ENCODE assay signal across 10 mouse cellular contexts in genomic region chr12:118842671-118843411, GRCm38 (mm10). TPM values are rescaled to one million over a fixed set of nuclear protein-coding genes. Genes with fewer than 3 reads are reported as not detected.
DNase-seq lines count a peak whose midpoint lies in the region; ATAC-seq lines count a peak whose summit lies in the region.
"Had no signal": no experiment of that assay in that cellular context is flagged by ENCODE, and none has a peak within 500 bp of the region (broad histone marks: within the 10 kb centered on the region; RNA-seq: fewer than 3 reads in every experiment).

No protein-coding gene starts in this region.

- H3K4me2 ChIP-seq in kidney, embryonic 16.5 days (replicated peaks; ENCODE audit: low read depth, low read length) = no peak overlapping the region
- H3K4me2 ChIP-seq in embryonic facial prominence, embryonic 15.5 days (replicated peaks) = peak overlapping the region; percentile 26
- H3K4me2 ChIP-seq in limb, embryonic 12.5 days = peak overlapping the region; percentile 56
- H3K4me2 ChIP-seq in neural tube, embryonic 15.5 days = peak overlapping the region; percentile 42

- peaks cover 14% of the 10 kb centered on the region for H3K4me1 ChIP-seq in kidney, embryonic 16.5 days (ENCODE audit: insufficient read depth, low read length)
- peaks cover 13% of the 10 kb centered on the region for H3K4me1 ChIP-seq in embryonic facial prominence, embryonic 15.5 days
- H3K4me1 ChIP-seq in limb, embryonic 12.5 days (replicated peaks) = peaks cover 18% of the 10 kb centered on the region
- peaks cover 13% of the 10 kb centered on the region for H3K4me1 ChIP-seq in neural tube, embryonic 15.5 days

- peak; percentile 61 for ATAC-seq in kidney, embryonic 16.5 days (ENCODE audit: low FRiP score, low TSS enrichment)
- peak; percentile 45; the same call in 1 of the 2 replicates for ATAC-seq in embryonic facial prominence, embryonic 15.5 days (ENCODE audit: insufficient number of reproducible peaks, low FRiP score, low TSS enrichment, low read depth)
- ATAC-seq in limb, embryonic 12.5 days (ENCODE audit: insufficient number of reproducible peaks, insufficient read depth, low FRiP score, low TSS enrichment, low read depth) = no peak
- ATAC-seq in neural tube, embryonic 15.5 days (ENCODE audit: low FRiP score) = no peak; the same call in 1 of the 2 replicates

- 0 out of 2 replicates have a peak overlapping the region, but pooled peaks have one; percentile 8 for H3K4me3 ChIP-seq in kidney, embryonic 16.5 days (ENCODE audit: low read length)
- peak overlapping the region; percentile 11; the same call in 1 of the 2 replicates for H3K4me3 ChIP-seq in embryonic facial prominence, embryonic 15.5 days (replicated peaks)
- H3K4me3 ChIP-seq in limb, embryonic 12.5 days (replicated peaks) = peak overlapping the region; percentile 34
- 0 out of 2 replicates have a peak overlapping the region, but pooled peaks have one; percentile 11 for H3K4me3 ChIP-seq in neural tube, embryonic 15.5 days (replicated peaks)

- under 1% methylated on average over 33 of the region's 33 CpGs for WGBS in kidney, embryonic 16.5 days
- under 1% methylated on average over 33 of the region's 33 CpGs for WGBS in embryonic facial prominence, embryonic 15.5 days
- WGBS in limb, embryonic 12.5 days = under 1% methylated on average over 33 of the region's 33 CpGs
- WGBS in neural tube, embryonic 15.5 days = 2% methylated on average over 33 of the region's 33 CpGs

- DNase-seq in kidney, postnatal 10 days = no peak
- DNase-seq in gastrocnemius, postnatal 25 days = no peak
- DNase-seq in cerebellum, adult 8-10 months = no peak
- DNase-seq in B cell, adult 2 months = no peak
- DNase-seq: cerebellum, adult 11-12 months had no signal

- no peak overlapping the region for H3K9ac ChIP-seq in kidney, embryonic 16.5 days (replicated peaks; ENCODE audit: low read length)
- no peak overlapping the region for H3K9ac ChIP-seq in embryonic facial prominence, embryonic 15.5 days
- 0 out of 2 replicates have a peak overlapping the region, but pooled peaks have one; percentile 24 for H3K9ac ChIP-seq in limb, embryonic 12.5 days (replicated peaks)
- no peak overlapping the region for H3K9ac ChIP-seq in neural tube, embryonic 15.5 days (replicated peaks)

- peaks cover 91% of the 10 kb centered on the region for H3K27me3 ChIP-seq in kidney, embryonic 16.5 days (ENCODE audit: insufficient read depth, low read length)
- peaks cover 87% of the 10 kb centered on the region for H3K27me3 ChIP-seq in embryonic facial prominence, embryonic 15.5 days
- H3K27me3 ChIP-seq in limb, embryonic 12.5 days = peaks cover 83% of the 10 kb centered on the region
- peaks cover 79% of the 10 kb centered on the region for H3K27me3 ChIP-seq in neural tube, embryonic 15.5 days (replicated peaks)

- H3K27ac ChIP-seq in kidney, embryonic 16.5 days (ENCODE audit: low read length) = no peak overlapping the region
- no peak overlapping the region for H3K27ac ChIP-seq in embryonic facial prominence, embryonic 15.5 days (replicated peaks)
- H3K27ac ChIP-seq in limb, embryonic 12.5 days = no peak overlapping the region
- H3K27ac ChIP-seq in neural tube, embryonic 15.5 days (replicated peaks) = no peak overlapping the region

- no peaks in the 10 kb centered on the region for H3K36me3 ChIP-seq in kidney, embryonic 16.5 days (ENCODE audit: insufficient read depth, low read length)
- H3K36me3 ChIP-seq in embryonic facial prominence, embryonic 15.5 days = no peaks in the 10 kb centered on the region
- H3K36me3 ChIP-seq in limb, embryonic 12.5 days = no peaks in the 10 kb centered on the region
- H3K36me3 ChIP-seq in neural tube, embryonic 15.5 days = no peaks in the 10 kb centered on the region

- no peaks in the 10 kb centered on the region for H3K9me3 ChIP-seq in kidney, embryonic 16.5 days (ENCODE audit: low read length)
- no peaks in the 10 kb centered on the region for H3K9me3 ChIP-seq in embryonic facial prominence, embryonic 15.5 days (replicated peaks)
- no peaks in the 10 kb centered on the region for H3K9me3 ChIP-seq in limb, embryonic 12.5 days
- no peaks in the 10 kb centered on the region for H3K9me3 ChIP-seq in neural tube, embryonic 15.5 days (replicated peaks)

RNA-seq across cellular contexts. Expression of gene Sp8, which starts 3.3 kb away (rescaled TPM):
- polyA plus RNA-seq in kidney, embryonic 16.5 days (2015; fragmentation: Nextera tagmentation; extraction: Ambion mirVana) = not detected in 2 replicates
- 4.0 and 4.8 TPM in 2 replicates for polyA plus RNA-seq in embryonic facial prominence, embryonic 15.5 days (2015; fragmentation: Nextera tagmentation; extraction: Ambion mirVana)
- polyA plus RNA-seq in limb, embryonic 12.5 days (2016; fragmentation: Nextera tagmentation; extraction: Ambion mirVana) = 4.4 and 4.7 TPM in 2 replicates
- 3.4 and 4.0 TPM in 2 replicates for polyA plus RNA-seq in neural tube, embryonic 15.5 days (2015; fragmentation: Nextera tagmentation; extraction: Ambion mirVana)
- total RNA-seq in gastrocnemius, postnatal 25 days (2021) = not detected
- polyA plus RNA-seq: gonadal fat pad, adult 2 months had no signal

Comparison
In these comparisons a context has a peak if more than half of its experiments do, and no peak if none do; other contexts are left out.
1. ATAC-seq: peak in kidney, embryonic 16.5 days (single experiment) and embryonic facial prominence, embryonic 15.5 days (single experiment); none in limb, embryonic 12.5 days (single experiment) and neural tube, embryonic 15.5 days (single experiment).
2. Peak in every context shown above with its lines, with median percentiles within 50 percentile points of each other: H3K4me3 ChIP-seq.